Mouse (Mus musculus): ENCODE results near the gene Trpc4ap. TPM values are rescaled to one million over a fixed set of nuclear protein-coding genes. Genes with fewer than 3 reads are reported as not detected.

The Trpc4ap gene
- polyA plus RNA-seq, 1 experiment, result 364 TPM

- TF ChIP-seq POLR2A (IDR thresholded peaks at IDR 0.05; ENCODE audit: insufficient read depth, low read depth, low read length) (no peak), CTCF (IDR thresholded peaks at IDR 0.05; ENCODE audit: insufficient read depth, low read depth, low read length) (no peak)
- no peak overlapping the region for H3K4me3 ChIP-seq (ENCODE audit: insufficient read depth, low read depth, low read length)
- H3K4me1 ChIP-seq (ENCODE audit: control insufficient read depth, insufficient read depth, low read length), result peaks cover 9% of the 10 kb centered on the region; the same call in 1 of the 2 replicates
- H3K27ac ChIP-seq (ENCODE audit: insufficient read depth, low read depth, low read length), result no peak overlapping the region
- 69% methylated on average over 3 of the region's 3 CpGs for WGBS
Observed at GRCm38 (mm10) chr2:155603707-155604106, 88.5 kb downstream of the Trpc4ap start.

- Histone ChIP-seq H3K27ac (ENCODE audit: insufficient read depth, low read depth, low read length) (no peak overlapping the region), H3K4me1 (ENCODE audit: control insufficient read depth, insufficient read depth, low read length) (0 out of 2 replicates have a peak, but pooled peaks cover 2% of the 10 kb centered on the region), H3K4me3 (ENCODE audit: insufficient read depth, low read depth, low read length) (no peak overlapping the region)
- TF ChIP-seq CTCF (IDR thresholded peaks at IDR 0.05; ENCODE audit: insufficient read depth, low read depth, low read length) (no peak), POLR2A (IDR thresholded peaks at IDR 0.05; ENCODE audit: insufficient read depth, low read depth, low read length) (no peak)
- WGBS, result 88% methylated on average over 6 of the region's 6 CpGs
Observed at GRCm38 (mm10) chr2:155595516-155595915, 96.7 kb downstream of the Trpc4ap start.

- H3K4me3 ChIP-seq (ENCODE audit: insufficient read depth, low read depth, low read length), result peak overlapping the region; percentile 63
Observed at GRCm38 (mm10) chr2:155592854-155593283, 99.3 kb downstream of the Trpc4ap start.

GRCm38 (mm10) chr2:155592137-155592853 lies 99.9 kb downstream of the Trpc4ap start, which contains the start of gene Gss:
TSS of gene Gss (minus strand) at chr2:155592810.
- H3K4me1 ChIP-seq (ENCODE audit: control insufficient read depth, insufficient read depth, low read length), result 0 out of 2 replicates have a peak, but pooled peaks cover 2% of the 10 kb centered on the region
- TF ChIP-seq POLR2A (IDR thresholded peaks at IDR 0.05; ENCODE audit: insufficient read depth, low read depth, low read length), result peak; percentile 56
- TF ChIP-seq CTCF (IDR thresholded peaks at IDR 0.05; ENCODE audit: insufficient read depth, low read depth, low read length), result no peak
- peak within 1 kb of the TSS; percentile 63 for H3K4me3 ChIP-seq (ENCODE audit: insufficient read depth, low read depth, low read length)
- under 1% methylated on average over 53 of the region's 53 CpGs for WGBS
- H3K27ac ChIP-seq (ENCODE audit: insufficient read depth, low read depth, low read length), result peak within 1 kb of the TSS; percentile 68

More at GRCm38 (mm10) chr2:155592854-155593283, 99.3 kb downstream of the Trpc4ap start:
- H3K4me1 ChIP-seq (ENCODE audit: control insufficient read depth, insufficient read depth, low read length), result 0 out of 2 replicates have a peak, but pooled peaks cover 2% of the 10 kb centered on the region
- TF ChIP-seq CTCF (IDR thresholded peaks at IDR 0.05; ENCODE audit: insufficient read depth, low read depth, low read length) (no peak), POLR2A (IDR thresholded peaks at IDR 0.05; ENCODE audit: insufficient read depth, low read depth, low read length) (peak; percentile 24; the same call in 1 of the 2 replicates)
- peak overlapping the region; percentile 68 for H3K27ac ChIP-seq (ENCODE audit: insufficient read depth, low read depth, low read length)
- WGBS, result under 1% methylated on average over 9 of the region's 9 CpGs

- Histone ChIP-seq H3K4me3 (ENCODE audit: insufficient read depth, low read depth, low read length) (peak overlapping the region; percentile 63), H3K27ac (ENCODE audit: insufficient read depth, low read depth, low read length) (peak overlapping the region; percentile 3; the same call in 1 of the 2 replicates), H3K4me1 (ENCODE audit: control insufficient read depth, insufficient read depth, low read length) (0 out of 2 replicates have a peak, but pooled peaks cover 2% of the 10 kb centered on the region)
- TF ChIP-seq POLR2A (IDR thresholded peaks at IDR 0.05; ENCODE audit: insufficient read depth, low read depth, low read length), result no peak
- no peak for TF ChIP-seq CTCF (IDR thresholded peaks at IDR 0.05; ENCODE audit: insufficient read depth, low read depth, low read length)
- WGBS, result under 1% methylated on average over 6 of the region's 6 CpGs
Observed at GRCm38 (mm10) chr2:155591676-155592075, 100.5 kb downstream of the Trpc4ap start.

GRCm38 (mm10) chr2:155590876-155591275 lies 101.3 kb downstream of the Trpc4ap start:
- no peak overlapping the region for H3K27ac ChIP-seq (ENCODE audit: insufficient read depth, low read depth, low read length)
- H3K4me1 ChIP-seq (ENCODE audit: control insufficient read depth, insufficient read depth, low read length), result 0 out of 2 replicates have a peak, but pooled peaks cover 2% of the 10 kb centered on the region
- no peak for TF ChIP-seq CTCF (IDR thresholded peaks at IDR 0.05; ENCODE audit: insufficient read depth, low read depth, low read length)
- no peak for TF ChIP-seq POLR2A (IDR thresholded peaks at IDR 0.05; ENCODE audit: insufficient read depth, low read depth, low read length)
- 81% methylated on average over 2 of the region's 2 CpGs for WGBS
- no peak overlapping the region for H3K4me3 ChIP-seq (ENCODE audit: insufficient read depth, low read depth, low read length)

GRCm38 (mm10) chr2:155589521-155589920 lies 102.7 kb downstream of the Trpc4ap start:
- no peak overlapping the region for H3K4me3 ChIP-seq (ENCODE audit: insufficient read depth, low read depth, low read length)
- no peak for TF ChIP-seq CTCF (IDR thresholded peaks at IDR 0.05; ENCODE audit: insufficient read depth, low read depth, low read length)
- no peak for TF ChIP-seq POLR2A (IDR thresholded peaks at IDR 0.05; ENCODE audit: insufficient read depth, low read depth, low read length)
- 74% methylated on average over 6 of the region's 6 CpGs for WGBS

GRCm38 (mm10) chr2:155588136-155588535 lies 104.0 kb downstream of the Trpc4ap start:
- no peak overlapping the region for H3K27ac ChIP-seq (ENCODE audit: insufficient read depth, low read depth, low read length)
- 77% methylated on average over 3 of the region's 3 CpGs for WGBS
- H3K4me3 ChIP-seq (ENCODE audit: insufficient read depth, low read depth, low read length), result no peak overlapping the region
- no peak for TF ChIP-seq CTCF (IDR thresholded peaks at IDR 0.05; ENCODE audit: insufficient read depth, low read depth, low read length)
- TF ChIP-seq POLR2A (IDR thresholded peaks at IDR 0.05; ENCODE audit: insufficient read depth, low read depth, low read length), result no peak
- 0 out of 2 replicates have a peak, but pooled peaks cover 2% of the 10 kb centered on the region for H3K4me1 ChIP-seq (ENCODE audit: control insufficient read depth, insufficient read depth, low read length)

More at GRCm38 (mm10) chr2:155589521-155589920, 102.7 kb downstream of the Trpc4ap start:
- H3K27ac ChIP-seq (ENCODE audit: insufficient read depth, low read depth, low read length), result no peak overlapping the region
- H3K4me1 ChIP-seq (ENCODE audit: control insufficient read depth, insufficient read depth, low read length), result 0 out of 2 replicates have a peak, but pooled peaks cover 2% of the 10 kb centered on the region

- WGBS, result 40% methylated on average over 10 of the region's 10 CpGs
- no peak overlapping the region for H3K27ac ChIP-seq (ENCODE audit: insufficient read depth, low read depth, low read length)
- no peak for TF ChIP-seq CTCF (IDR thresholded peaks at IDR 0.05; ENCODE audit: insufficient read depth, low read depth, low read length)
- no peak for TF ChIP-seq POLR2A (IDR thresholded peaks at IDR 0.05; ENCODE audit: insufficient read depth, low read depth, low read length)
- no peak overlapping the region for H3K4me3 ChIP-seq (ENCODE audit: insufficient read depth, low read depth, low read length)
- H3K4me1 ChIP-seq (ENCODE audit: control insufficient read depth, insufficient read depth, low read length), result no peaks in the 10 kb centered on the region
Observed at GRCm38 (mm10) chr2:155585486-155585885, 106.7 kb downstream of the Trpc4ap start.
